Mouse (Mus musculus) natural killer cell, adult 2 months (primary cell): ENCODE results near the gene Pafah1b1.
A peak's percentile ranks its signal among the peaks of the same experiment; 100 is the strongest.

ENCODE experiments used
- DNase-seq, 2 experiments: peaks; one replicate each; pipeline ENCODE4 v3.0.0; 2022; ENCODE audit warnings: low spot score in 2 of 2

Pafah1b1 gene

DNA sequence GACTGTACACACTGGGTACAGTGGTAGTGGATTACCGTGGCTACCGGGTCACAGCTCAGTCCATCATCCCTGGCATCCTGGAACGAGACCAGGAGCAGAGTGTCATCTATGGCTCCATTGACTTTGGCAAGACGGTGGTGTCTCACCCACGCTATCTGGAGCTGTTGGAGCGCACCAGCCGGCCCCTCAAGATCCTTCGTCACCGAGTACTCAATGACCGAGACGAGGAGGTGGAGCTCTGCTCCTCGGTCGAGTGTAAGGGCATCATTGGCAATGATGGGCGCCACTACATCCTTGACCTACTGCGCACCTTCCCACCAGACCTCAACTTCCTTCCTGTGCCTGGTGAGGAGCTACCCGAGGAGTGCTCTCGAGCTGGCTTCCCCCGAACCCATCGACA lies 62.8 kb downstream of the Pafah1b1 start:
- no peak for DNase-seq

DNA sequence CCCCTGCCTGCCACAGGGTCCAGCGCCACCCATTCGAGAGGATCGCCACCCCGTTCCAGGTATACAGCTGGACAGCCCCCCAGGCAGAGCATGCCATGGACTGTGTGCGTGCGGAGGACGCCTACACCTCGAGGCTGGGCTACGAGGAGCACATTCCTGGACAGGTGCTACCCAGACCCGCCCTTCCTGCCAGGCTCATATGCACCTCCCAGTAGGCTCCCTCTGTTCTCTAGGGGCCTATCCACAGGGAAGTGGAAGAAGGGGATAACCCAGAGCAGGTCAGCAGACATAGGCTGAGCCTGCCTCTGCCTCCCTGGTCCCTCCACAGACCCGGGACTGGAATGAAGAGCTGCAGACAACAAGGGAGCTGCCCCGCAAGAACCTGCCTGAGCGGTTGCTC lies 64.1 kb downstream of the Pafah1b1 start:
- DNase-seq = no peak

DNA sequence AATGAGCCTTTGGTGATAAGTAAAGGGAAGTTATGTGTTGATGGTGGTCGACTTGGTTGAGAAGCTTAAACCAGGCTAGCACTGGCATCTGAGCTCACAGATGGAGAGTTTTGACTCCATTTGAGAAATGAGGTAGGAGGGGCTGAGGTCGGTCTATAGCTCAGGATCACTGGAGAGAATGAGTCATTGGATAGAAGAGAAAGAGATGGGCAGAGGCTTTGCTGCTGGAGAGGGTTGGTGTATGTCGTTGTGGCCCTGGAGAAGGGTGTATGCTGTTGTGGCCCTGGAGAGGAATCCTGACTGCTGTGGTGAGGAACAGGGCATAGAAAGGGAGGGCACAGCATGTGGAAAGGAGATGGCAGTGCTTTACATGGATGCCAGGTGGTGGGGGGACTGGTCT lies 68.5 kb downstream of the Pafah1b1 start:
- no peak for DNase-seq

DNA sequence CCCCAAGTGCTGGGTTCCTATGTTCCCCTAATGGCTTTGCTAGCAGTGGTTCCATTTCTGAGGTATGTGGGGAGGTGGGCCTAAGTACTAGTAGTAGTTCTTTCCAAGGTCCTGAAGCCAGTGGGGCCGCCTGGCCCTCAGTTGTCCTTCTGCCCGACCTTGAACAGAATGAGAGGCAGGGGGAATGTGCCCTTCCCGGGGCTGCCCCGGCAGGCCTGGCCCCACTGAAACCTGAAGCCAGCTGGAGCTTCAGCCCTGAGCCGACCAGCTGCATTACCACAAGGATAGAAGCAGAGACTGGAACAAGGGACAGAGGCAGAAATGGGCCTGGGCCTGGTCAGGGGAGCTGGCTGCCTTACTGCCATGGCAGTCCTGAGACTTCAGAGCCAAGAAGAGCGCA lies 71.1 kb downstream of the Pafah1b1 start:
- DNase-seq = no peak

DNA sequence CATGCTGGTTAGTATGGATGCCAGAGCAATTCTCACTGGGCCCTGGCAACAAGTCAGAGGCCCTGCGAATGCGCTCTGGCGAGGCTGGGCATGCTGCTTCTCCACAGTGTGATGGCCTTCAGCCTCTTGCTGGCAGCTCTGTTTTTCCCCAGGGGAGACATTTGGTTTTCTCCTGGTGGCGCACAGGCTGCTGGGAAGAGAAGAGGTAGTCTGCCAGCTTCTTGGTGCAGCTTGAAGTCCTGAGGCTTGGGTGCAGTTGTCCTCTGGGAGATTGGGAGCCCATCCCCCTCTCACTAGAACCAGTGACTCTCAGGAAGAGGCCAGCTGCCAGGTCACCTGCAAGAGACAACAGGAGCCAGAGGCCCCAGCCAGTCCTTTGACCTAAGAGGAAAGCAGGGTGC lies 71.7 kb downstream of the Pafah1b1 start:
- no peak for DNase-seq

DNA sequence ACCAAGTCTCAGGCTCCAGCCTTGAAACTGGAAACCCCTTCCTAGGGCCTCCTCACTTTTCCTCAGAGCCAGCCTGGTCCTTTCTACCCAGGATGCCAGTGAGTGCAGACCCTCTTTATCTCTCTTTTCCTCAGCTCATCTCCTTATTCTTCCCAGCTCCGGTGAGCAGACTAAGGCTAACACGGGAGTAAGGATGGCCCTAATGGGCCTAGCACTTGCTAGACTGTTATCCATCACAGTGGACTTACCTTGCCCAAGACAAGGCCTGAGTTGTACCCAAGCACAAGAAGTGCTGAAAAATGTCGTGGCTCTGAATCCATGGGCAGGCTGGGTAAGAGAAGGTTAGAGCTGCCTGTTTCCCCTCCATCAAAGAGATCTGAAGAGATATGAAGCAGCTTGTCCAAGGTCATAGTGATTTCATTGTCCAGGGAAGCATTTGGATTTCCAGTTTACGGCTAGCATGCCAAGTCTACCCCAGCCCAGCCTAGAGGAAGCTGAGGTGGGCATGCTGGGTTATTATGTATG lies 73.8 kb downstream of the Pafah1b1 start:
- DNase-seq = no peak

DNA sequence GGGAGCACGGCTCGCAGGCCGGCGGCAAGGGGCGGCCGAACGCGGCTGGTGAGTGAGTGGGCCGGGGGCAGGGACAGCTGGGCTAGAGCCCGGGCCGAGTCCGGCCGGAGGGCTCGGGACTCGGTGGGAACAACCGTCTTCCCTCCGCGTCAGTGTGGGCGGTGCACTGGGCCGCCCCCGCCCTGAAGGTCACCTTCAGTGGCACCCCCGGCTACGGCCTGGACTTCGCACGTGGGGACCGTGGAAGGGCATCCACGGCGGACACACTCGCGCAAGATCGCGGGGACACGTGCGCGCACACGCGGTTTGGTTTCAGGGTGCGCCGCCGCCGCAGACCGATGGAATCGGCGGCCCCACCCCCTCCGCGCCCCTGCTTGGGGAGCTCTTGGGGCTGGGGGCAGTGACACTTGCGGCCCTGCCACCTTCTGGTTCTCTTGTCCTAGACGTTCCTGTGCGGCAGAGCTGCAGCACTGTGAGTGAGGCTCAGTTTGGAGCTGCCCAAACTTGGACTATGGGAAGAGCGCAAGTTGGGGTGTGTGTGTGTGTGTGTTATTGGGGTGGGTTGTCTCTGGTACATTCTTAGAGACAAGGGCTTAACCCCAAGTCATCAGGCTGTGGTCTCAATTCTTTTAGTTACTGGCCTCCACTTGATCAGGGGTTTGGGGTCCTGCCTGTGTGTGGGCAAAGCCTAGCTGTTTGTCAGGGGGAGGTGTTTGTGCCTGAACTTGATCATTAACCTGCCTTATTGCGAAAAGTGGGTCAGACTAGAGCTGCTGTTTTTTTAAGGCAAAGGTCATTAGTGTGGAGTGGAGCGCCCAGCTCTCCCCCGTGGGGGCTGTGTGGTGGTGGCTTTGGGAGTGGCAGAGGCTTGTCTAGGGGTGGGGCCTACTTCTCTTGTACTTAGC lies 74.6 kb downstream of the Pafah1b1 start:
- DNase-seq = no peak

DNA sequence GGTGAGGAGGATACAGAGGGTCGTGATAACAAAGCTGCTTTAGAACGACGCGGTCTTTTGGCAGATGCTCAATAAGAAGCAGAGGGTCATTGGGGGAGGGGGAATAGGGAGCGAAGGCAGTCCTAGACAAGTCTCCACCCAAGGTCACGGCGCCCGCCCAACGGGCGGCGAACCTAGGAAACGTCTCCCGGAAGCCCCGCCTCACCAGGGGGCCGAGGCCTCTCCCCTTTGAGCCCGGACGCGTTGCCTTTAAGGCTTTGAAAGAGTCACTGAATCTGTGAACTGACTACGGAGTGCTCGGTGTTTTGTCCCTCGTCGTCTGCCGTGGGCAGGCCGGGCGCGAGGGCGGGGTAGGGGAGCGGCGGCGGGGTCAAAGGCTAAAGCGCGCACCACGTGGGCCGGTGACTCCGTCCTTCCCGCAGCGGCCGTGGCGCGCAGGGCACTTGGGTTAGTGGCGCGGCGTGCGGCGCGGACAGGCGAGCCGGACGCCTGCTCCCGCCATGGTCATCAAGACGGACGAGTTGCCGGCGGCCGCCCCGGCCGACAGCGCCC lies 75.3 kb downstream of the Pafah1b1 start, which contains the start of gene Cluh:
Gene Cluh, plus strand, starts transcription at position 401 of the 552 bp plus-strand sequence.
- DNase-seq = peak; percentile 93 to 94

DNA sequence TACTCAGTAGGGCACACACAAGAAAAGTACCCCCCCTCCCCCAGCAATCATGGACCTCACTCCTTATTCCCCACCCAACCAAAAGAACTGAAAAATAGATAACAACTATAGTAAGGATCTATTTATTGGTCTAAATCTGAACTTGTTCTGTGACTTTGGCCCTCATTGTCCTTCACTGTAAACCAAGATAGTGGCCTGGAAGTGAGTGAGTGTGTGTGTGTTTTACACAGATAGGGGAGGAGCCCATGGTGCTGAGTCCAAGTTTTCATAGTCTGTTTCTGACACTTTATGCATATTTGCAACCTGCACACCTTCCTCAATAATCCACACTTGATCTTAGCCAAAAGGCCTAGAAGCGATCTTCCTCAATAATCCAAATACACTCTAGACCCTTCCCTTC lies 75.8 kb downstream of the Pafah1b1 start:
- no peak for DNase-seq

DNA sequence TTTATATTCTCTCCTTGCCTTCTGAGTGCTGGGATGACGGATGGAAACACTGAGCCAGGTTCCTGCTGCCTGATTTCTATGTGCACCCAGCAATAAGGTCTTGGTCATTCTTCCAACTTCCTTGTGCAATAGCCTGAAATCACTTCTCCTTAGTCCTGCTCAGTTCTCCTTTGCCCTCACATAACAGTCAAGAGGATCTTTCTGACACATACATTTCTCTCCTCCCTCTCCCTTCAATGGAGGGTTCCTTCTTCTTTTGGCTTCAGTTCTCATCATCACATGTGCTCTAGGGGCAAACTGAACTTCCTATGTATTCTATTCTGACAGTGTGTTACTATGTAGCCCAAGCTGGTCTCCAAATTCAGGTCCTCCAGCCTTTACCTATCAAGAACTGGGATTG lies 76.5 kb downstream of the Pafah1b1 start:
- DNase-seq = no peak

DNA sequence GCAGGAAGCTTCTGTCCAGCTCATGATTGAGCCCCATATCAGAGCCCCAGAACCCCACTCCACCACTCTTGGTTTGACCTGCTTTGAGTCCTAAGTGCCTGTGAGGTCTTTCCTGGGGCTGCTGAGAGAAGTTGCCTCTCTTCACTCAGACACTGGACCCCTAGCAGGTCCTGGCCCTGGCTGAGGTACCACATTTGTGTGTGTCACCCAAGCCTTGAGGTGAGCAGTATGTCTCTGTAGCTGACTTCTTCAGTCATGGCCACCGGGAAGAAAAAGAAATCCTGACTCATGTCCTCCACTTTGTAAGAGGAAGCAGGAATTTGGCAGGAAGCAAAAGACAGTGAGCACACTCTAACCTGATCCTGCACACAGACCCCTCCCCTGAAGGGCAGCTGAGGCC lies 84.8 kb downstream of the Pafah1b1 start:
- no peak for DNase-seq

DNA sequence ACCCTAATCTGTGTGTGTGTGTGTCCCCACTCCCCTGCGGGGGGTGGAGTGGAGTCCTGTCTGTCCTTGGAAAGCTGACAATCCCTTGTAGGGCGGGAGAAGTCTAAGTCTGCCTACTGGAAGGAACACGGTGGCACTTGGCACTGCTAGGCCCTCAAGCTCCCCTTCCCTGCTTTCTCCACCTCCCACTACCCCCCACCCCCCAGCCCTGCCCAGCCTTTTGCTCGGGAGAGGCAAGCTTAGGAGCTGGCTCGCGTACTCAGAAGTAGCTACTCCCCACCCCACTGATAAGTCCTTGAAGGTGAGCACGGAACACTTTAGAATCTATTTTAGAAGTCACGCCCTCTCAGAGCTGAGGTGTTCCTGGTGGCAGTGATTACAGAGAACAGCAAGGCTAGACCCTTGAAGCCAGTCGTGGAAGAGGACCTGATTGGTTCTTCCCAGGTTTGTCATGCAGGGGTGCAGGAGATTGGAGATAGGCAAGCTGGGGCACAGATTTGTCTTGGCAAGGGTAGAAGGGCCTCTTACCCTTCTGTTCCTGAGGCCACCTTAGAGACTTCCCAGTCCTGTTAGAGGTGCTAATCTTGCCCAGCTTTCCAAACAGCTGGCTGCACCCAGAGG lies 85.6 kb downstream of the Pafah1b1 start:
- no peak for DNase-seq

DNA sequence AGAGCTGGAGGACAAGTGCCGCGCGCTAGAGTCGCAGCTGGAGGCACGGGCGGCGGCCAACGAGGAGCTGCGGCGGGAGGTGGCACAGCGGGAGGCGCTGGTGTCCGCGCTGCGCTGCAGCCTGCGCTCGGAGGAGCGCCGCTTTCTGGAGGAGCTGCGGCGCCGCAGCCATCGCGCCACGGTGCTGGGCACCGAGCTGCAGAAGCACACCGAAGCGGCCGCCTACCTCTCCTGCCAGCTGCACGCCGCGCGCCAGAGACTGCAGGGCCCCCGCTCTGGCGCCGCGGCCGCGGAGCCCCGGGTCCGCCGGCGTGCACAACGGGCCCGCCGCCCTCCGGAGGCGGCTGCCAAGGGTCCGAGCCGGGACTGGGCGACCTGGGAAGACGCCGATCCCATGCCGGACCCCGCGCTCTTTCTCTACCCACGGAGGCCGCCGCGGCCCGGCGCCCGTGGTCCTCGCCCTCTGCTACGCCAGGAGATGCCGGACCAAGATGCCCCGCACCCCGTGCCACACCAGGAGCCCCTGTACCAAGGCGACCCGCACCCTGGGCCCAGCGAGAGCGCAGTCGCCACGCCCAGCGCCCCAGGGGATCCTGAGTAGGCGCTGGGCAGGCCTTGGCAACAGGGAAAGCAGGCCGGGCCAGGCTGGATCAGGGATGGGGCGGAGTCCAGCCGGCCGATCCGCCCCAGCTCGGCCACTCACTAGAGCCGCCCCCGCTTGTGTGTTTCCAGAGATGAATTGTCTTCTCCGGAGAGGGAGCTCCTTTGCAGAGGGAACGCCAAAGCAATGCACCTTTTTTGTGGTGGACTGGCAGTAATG lies 86.3 kb downstream of the Pafah1b1 start:
- DNase-seq = peak in 1 of 2 experiments; percentile 14

DNA sequence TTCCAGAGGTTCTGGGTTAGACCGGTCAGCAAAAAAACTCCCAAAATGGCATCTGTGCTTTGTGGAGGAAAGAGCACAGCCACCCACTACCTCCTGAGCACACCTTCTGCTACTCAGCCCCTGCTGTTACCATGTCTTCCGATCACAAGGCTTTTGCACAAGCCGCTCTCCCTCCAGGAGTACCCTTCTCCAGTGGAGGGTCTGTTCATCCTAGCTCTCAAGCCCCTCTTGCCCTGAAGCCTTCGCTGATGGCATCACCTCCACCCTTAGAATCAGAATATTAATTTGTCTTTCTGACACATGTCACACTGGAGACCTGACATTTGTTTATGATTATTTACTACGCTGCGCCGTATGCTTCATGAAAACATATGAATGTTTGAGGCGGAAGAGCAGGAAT lies 87.0 kb downstream of the Pafah1b1 start:
- no peak for DNase-seq

DNA sequence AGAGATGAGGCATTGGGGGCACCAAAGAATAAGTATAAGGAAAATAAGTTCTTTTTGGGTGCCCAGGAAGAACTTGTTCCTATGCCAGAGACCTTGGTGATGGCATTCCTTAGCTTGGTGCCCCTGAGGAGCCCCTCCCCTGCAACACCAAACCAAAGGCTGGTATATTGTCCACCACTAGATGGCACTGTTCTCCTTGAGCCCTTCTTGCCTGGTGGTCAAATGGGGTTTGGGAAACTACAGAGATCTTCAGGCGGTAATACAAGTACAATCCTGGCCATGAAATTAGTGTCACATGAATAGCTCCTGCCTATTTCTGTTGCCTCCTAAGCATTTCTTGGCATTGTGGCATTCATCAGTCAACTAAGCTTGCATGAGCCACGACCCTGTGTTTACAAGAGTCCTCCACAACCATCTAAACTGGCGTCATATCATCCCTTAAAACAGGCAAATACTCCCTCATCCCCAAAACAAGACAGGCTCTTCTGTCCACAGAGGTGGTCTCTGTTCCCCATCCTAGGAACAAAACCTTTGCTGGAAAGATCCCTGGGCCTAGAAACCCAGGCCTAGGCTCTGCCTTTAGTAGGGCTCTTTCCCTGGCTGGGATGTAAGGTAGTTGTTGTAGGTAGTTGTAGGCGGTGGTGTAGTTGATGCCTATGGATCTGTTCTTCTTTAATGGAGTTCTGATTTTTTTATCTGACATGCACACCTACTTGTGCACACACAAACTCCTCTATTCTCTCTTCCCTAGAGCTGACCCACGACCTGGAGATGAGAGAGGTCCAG lies 89.8 kb downstream of the Pafah1b1 start:
- DNase-seq = peak; percentile 48 to 64

DNA sequence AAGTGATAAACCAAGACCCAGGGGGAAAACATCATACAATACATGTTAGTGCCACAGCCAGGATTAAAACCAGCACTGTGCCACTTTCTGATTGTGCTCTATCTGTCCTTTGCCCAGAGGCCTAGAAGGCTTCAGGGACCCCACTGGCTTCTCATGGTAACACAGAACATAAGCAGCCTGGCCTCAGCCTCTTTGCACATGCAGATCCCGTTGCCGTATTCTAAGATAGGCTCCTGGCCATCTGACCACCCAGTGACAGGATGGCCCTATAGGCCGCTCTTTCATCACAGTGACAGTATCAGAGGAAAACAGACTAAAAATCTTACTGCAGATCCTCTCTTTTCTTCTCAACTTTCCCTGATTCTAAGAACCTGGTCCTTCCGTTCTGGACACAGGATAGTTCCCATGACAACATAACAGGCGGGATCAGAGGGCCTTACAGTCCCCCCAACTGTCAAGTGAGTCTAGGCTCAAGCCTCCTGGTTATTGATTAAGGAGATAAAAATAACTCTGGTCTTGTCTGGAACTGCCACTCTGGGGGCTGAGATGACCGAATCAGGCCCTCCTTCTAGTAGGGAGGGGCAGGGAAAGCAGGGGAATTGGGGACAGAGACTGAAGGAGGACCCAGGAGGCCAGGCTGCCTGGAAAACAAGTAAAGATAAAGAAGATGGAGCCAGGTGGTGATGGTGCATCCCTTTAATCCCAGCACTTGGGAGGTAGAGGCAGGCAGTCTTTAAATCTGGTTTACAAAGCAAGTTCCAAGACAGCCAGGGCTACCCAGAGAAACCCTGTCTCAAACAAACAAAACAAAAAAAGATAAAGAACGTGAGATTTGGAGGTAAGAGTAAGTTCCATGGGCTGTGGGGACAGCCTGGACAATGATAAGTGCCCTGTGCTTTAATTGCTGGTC lies 92.3 kb downstream of the Pafah1b1 start:
- no peak for DNase-seq

DNA sequence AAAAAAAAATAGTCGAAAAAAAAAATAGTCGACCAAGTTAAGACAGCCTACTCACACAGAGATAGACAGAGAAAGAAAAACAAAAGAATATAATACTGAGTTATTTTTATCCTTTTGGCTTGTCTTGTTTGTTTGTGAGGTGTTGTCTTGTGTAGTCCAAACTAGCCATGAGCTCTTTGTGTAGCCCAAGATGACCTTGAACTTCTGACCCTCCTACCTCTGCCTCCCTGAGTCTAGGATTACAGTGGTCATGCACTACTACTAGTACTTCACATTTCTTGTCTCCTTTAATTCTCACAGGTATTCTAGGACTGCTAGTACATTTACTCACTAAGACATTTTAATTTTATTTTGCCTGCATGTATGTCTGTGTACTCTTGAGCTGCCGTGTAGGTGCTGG lies 97.0 kb downstream of the Pafah1b1 start:
- DNase-seq = no peak

DNA sequence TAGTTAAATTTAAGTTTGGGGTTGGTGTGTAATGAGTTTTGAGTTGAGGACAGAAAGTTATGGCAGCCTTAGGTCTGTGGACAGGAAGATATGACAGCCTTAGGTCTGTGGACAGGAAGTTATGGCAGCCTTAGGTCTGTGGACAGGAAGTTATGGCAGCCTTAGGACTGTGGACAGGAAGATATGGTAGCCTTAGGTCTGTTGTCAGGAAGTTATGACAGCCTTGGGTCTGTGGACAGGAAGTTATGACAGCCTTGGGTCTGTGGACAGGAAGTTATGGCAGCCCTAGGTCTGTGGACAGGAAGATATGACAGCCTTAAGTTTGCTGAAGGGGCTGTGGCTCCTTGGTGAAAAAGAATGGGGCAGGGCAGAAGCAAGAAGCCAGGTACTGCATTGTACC lies 99.1 kb downstream of the Pafah1b1 start:
- DNase-seq = no peak
